Mouse (Mus musculus): Measurements from ENCODE around the gene Dcps.
A peak's percentile ranks its signal among the peaks of the same experiment; 100 is the strongest.

Dcps gene

DNA sequence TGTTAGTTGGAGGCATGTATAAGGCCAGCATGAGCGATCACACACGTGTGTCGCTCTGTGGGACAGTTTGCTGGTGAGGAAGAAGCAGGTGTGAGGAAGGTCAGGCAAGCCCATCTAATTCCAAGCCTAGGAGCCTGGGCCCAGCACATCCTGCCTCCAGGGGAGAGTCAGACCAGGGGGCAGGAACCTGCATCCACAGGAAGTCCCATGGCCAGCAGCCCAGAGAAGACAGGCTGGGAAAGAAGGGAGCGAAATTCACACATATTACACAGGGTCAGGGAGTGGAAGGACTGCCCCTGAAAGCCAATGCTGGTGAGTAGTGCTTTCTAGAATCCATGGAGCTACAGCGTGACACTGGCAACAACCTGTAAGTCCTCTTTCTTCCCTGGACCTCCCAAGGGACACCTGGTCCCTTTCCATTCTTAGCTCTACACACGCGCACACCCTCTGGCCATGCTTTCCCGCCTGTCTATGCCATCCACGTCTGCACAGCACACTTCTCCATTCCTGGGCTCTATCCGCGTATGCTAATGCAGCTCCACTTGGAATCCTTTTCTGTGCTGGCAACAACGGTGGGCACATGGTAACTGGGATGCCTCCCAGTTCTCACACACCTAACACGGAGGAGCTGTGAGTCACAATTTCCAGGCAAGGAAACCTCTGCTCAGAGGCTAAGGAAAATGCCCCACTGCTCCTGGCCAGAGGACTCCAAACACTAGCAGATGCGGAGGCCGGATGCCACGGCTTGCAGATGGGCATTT lies 44.0 kb downstream of the Dcps start:
- DNase-seq (ENCODE audit: low spot score) = no peak

DNA sequence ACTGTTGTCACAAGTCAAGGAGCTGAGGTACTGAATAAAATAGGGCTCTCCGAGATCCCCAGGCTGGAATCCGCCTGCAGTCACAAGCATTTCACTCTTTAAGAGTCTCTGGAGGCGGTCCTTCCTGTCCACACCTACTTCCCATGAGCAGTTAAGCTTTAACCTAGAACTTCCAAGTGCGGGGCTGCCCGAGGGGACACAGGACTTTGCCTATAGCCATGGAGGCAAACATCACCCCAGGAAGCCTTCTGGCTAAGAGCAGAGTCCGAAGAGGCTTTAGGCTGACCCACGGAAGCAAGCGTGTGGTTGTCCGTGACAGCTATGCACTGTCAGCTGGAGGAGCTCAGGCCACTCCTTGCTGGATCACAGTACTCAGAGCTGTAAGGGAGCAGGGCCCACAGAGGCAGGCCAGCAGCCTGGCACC lies 46.9 kb downstream of the Dcps start:
- DNase-seq (ENCODE audit: low spot score) = no peak

DNA sequence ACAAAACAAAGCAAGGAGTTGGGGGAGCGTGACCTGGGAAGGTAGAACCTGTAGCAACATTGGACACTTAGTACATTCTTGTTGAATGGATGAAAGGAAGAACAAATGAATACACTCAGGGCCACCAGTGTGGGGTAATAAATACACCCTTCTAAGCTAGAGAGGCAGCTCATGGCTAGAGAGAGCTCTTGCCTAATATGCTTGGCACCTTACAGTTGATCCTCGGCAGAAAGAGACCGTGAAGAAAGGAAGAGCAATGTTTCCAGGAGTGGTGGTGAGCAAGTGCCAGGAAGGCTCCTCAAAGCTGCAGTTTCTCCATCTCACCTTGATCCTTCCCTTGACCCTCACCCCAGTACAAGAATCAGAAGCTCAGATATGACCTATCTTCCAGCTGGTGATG lies 47.3 kb downstream of the Dcps start:
- no peak for DNase-seq (ENCODE audit: low spot score)

DNA sequence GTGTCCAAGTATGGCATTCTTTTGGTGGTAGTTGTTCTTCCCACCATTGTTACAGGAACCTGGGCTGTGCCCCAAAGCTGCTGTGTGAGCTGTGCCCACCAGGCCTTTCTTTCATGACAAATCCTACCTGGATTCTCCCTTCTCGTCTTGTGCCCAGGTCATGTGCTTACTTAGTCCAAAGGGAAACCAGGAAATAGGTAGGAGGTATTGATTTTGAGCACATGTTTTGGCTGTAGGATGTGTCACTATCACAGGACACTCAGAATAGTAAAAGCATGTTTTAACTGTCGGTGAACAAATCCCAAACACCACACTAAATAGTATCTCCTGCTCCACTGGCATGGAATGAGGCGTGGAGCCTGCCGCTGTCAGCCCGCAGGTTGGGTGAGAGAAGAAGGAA lies 48.3 kb downstream of the Dcps start:
- no peak for DNase-seq (ENCODE audit: low spot score)

DNA sequence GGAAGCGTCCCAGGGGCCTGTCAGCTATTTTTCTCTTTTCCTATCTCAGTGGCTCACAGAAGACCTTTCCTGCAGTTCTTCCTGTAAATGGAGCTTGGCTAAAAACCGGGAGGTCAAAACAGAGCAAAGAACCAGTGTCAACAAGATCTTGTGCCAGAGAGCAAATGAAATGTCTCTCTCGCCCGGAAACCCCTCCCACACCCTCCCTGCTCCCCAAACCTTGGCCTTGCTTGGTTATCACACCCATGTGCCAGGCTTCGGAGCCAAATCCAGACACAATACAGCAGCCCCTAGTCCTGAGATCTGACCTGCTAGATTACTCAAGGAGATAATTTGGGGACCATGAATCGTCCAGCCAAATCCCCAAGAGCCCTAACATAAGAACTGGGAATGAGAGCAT lies 48.7 kb downstream of the Dcps start:
- no peak for DNase-seq (ENCODE audit: low spot score)

- no peak for DNase-seq (ENCODE audit: low spot score)
Observed at GRCm38 (mm10) chr9:35124678-35124955, 51.2 kb downstream of the Dcps start.

GRCm38 (mm10) chr9:35123804-35124677 lies 51.8 kb downstream of the Dcps start:
- DNase-seq (ENCODE audit: low spot score) = no peak

GRCm38 (mm10) chr9:35123456-35123803 lies 52.4 kb downstream of the Dcps start:
- DNase-seq (ENCODE audit: low spot score) = no peak

GRCm38 (mm10) chr9:35122551-35123266 lies 53.2 kb downstream of the Dcps start:
- DNase-seq (ENCODE audit: low spot score) = no peak

DNA sequence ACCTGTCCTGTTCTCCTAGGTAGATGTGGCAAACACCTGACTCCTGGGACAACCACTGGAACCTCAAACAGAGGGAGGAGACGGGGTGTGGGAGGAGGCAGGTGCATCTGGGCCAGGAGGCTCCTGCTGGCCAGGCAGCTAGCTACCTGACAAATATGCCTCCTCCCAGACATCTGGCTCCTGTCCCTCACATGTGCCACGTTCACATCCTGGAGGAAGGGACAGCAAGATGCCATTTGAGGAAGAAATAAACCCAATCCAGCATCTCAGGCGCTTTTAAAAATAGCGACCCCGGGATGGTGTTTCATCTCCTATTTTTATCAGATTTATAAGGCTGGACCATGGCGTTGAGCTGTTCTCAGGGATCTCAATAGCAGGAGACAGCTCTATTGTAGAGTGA lies 56.7 kb downstream of the Dcps start, which contains the start of gene St3gal4:
St3gal4 (minus strand) TSS at position 101 of the 400 bp plus-strand sequence.
- DNase-seq (ENCODE audit: low spot score) = no peak

DNA sequence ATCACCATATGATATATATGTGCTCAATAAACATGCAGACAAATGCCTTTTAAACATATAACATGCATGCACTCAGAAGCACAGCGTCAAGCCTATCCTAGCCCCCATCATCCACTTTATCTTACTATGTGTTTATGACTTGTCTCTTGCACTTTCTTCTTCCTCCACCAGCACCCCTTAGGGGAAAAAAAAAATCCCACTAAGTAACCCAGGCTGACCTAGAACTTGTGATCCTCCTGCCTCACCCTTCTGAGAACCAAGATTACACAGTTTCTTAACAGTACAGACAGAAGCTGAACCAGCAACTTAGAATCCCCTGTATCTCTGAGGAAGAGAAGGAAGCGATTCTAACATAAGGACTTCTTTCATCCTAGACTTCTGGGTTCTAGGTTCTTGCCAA lies 57.3 kb downstream of the Dcps start:
- DNase-seq (ENCODE audit: low spot score) = no peak

DNA sequence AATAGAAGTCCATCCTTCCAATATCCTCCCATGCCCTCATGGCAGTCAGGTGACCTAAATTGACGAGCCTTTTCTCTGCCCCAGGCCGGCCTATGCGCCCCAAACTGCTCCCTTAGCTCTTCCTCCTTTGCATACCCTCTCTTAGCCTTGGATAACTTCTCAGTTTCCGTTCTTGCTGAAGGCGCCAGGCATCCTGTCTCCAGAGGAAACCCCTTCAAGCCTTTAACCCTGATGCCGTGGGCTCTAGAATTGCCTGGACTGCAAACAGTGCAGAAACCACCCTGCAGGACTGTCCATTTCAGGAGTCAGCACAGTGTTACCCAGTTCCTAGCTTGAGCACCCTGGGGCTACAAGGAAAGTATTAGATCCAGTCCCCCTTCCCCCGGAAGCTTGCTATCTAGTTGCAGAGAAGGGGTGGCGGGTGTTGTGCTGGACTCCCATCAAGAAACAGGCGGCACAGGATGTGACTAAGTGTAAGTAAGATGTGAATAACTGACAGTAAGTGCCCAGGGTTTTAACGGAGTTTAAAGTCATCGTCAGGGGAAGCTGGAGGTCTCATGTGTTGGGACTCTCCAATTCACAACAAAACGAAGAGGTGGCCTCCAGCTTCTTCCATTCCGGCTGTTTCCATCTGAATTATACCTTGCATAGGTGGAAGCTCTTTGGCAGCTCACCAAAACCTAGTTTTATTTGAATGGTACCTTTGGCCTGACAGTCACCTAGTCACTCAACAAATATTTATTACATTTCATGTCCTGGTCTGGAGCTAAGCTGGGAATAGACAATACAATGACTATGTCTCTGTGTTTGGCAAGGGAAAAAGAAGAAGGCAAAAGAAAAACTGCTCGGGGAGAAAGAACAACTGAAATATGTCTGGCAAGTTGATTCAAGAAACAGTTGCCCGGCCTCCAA lies 58.2 kb downstream of the Dcps start:
- DNase-seq (ENCODE audit: low spot score) = peak; percentile 40

DNA sequence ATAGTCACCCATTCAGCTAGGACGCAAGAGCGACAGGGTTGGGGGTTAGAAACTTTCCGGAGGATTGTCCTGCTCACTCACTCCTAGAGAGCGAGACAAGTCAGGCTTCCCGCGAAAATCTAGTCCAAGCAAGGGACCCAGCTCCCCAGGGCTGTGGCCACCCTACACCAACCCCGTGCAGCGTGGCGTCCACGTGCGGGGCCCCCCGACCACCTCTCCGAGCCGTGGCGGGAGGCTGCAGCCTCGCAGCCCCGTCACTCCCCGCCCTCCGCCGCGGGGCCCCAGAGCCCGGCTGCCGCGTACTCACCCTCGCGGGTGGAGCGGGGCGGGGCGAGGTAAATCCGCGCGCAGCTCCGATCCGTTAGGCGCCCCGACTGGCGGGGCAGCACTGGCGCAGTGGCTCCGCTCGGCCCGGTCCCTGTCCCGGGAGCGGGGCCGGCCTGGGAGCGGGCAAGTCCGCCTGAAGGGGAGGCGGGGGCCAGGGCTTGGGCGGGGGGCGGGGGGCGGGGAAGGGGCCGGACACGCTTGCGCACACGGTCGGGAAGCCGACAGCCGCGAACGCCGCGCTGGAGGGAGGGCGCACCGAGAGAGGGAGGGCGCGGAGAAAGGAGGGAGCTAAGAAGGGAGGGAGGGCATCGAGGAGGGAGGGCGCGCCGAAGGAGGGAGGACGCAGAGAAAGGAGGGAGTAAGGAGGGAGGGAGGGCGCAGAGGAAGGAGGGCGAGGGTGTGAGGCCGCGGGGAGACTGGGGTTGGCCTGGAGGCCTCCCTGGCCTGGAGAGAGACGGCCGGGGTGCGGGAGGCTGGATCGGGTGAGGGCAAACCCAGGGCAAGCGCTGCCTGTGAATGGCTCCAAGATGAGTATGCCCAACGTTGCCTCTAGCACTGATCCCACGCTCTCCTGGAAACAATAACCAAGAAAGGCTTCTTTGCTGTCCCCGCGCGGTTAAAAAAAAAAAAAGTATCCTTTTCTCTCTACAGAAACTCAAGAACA lies 59.2 kb downstream of the Dcps start:
- DNase-seq (ENCODE audit: low spot score) = peak; percentile 90

- no peak for DNase-seq (ENCODE audit: low spot score)
Observed at GRCm38 (mm10) chr9:35115804-35116203, 60.1 kb downstream of the Dcps start.

DNA sequence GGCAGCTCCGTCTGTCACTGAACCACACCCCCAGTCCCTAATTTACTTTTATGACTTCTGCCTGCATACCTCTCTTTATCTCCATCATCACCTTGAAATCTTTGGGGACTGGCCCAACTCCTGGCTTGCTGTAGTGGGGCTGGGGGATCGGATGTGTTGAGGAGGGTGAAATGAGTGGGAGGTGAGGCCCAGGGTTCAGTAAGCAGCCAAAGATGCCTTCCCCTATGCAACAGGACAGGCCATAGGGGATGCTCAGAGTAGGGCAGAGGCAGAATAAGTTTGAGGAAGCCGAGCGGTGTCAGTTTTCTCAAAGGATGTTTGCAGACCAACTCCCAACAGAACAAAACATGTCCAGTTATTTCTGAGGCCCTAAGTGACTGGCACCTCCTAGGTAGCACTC lies 60.6 kb downstream of the Dcps start:
- no peak for DNase-seq (ENCODE audit: low spot score)

- DNase-seq (ENCODE audit: low spot score) = no peak
Observed at GRCm38 (mm10) chr9:35114234-35114633, 61.6 kb downstream of the Dcps start.

GRCm38 (mm10) chr9:35111941-35112595 lies 63.8 kb downstream of the Dcps start:
- DNase-seq (ENCODE audit: low spot score) = peak; percentile 74

GRCm38 (mm10) chr9:35111446-35111845 lies 64.4 kb downstream of the Dcps start:
- no peak for DNase-seq (ENCODE audit: low spot score)

- DNase-seq (ENCODE audit: low spot score) = no peak
Observed at GRCm38 (mm10) chr9:35110567-35110966, 65.3 kb downstream of the Dcps start.

DNA sequence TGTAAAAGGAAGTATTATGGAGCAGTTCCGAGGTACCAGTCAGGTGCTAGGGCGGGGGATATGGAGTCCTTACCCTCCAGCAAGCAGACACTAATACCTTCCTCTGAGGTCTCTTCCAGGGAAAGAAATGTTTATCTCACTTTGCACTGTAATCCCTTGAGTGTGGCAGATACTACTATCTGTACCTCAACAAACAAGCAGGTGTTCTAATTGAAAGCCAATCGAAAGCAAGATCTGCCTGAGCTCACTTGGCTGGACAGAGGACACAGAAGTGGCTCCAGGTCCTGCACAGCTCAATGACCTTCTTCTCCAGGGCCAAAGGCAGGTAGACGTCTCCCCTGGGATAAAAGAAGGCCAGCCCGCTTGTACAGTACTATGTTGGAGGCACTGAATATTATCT lies 65.8 kb downstream of the Dcps start:
- DNase-seq (ENCODE audit: low spot score) = no peak
